Mouse (Mus musculus) testis, adult 2 months (tissue): ENCODE results near the gene Cpeb1.

Experiments
- CTCF ChIP-seq: fragments of 200-500 bp; IDR thresholded peaks from 2 replicates; pipeline ENCODE4 v1.5.1; 2012; ENCODE audit warnings: low read depth, mild to moderate bottlenecking, inconsistent platforms, low read length, moderate library complexity; ENCODE audit not compliant: control insufficient read depth, insufficient read depth, insufficient replicate concordance
- POLR2A ChIP-seq: fragments of 200-500 bp; IDR thresholded peaks from 2 replicates; pipeline ENCODE4 v1.6.1; 2012; ENCODE audit warnings: low read depth, mild to moderate bottlenecking, inconsistent platforms, low read length, moderate library complexity; ENCODE audit not compliant: control insufficient read depth

DNA sequence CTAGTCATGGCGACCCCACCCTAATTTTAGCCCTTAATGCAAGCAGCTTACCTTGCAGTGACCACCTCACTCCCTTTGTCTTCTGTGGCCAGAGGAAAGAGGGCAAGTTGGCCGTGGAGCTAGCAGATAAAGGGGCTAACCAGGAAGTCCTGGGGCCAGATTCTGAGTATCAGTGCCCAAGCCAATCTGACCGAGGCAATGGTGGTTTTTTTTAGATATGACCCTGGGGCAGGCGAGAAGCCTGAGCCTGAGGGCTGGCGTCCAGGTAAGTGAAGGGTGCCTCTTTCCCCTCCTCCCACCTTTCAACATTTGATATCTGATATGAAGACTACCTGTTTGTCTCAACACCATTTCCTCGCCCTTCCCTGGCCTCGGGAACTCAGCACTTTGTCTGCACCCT is 42.9 kb upstream of the Cpeb1 start, which contains the start of gene BC048679:
- TF ChIP-seq POLR2A (no peak), CTCF (no peak)
